Mouse (Mus musculus): ENCODE measurements around the gene Nrip1.

Gene Nrip1

GRCm38 (mm10) chr16:76275584-76275983, 98.0 kb downstream of the Nrip1 start:
- DNase-seq: no peak

- no peak for DNase-seq
These were observed 98.5 kb downstream of the Nrip1 start for GRCm38 (mm10) chr16:76275166-76275565.

- no peak for DNase-seq
These were observed 106.9 kb downstream of the Nrip1 start for GRCm38 (mm10) chr16:76266635-76267268.

DNA sequence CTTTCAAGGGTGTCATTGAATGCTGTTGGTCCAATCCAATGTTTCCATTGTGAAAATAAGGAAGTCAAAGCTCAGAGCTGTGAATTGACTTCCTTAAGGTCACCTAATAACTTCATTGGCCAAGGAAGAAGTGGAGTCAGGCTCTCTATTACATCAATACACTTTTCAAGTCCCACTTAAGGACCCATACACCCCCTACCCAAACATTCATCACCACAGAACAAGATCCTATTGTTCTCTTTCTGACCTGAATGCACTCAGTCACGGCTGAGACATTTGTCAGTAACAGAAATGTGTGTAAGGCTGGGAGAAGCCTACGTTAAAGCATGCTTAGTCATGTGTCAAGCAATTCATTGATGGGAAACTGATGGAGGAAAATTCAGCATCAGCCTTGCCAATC, 107.8 kb downstream of the Nrip1 start:
- no peak for DNase-seq

- DNase-seq: no peak
These were observed 108.3 kb downstream of the Nrip1 start for GRCm38 (mm10) chr16:76265301-76265700.

DNA sequence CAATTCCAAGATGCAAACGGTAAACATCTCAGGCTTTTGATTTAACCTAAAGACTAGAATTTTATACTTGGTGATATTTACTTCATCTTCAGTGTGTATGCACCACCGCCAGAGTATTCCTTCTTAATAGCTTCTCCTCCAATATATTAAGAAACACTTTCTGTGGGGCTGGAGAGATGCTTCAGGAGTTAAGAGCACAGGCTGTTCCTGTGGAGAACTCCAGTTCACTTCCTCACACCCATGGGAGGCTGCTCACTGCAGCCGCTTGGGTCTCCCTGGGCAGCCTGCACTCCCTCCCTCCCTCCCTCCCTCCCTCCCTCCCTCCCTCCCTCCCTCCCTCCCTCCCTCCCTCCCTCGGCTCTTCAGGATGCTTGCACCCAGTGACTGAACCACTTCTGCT, 110.2 kb downstream of the Nrip1 start:
- no peak for DNase-seq

GRCm38 (mm10) chr16:76260296-76260695, 113.3 kb downstream of the Nrip1 start:
- DNase-seq: no peak

- peak in 1 of 2 experiments; percentile 37 for DNase-seq
These were observed 121.8 kb downstream of the Nrip1 start for GRCm38 (mm10) chr16:76251826-76252225.

- no peak for DNase-seq
These were observed 124.1 kb downstream of the Nrip1 start for GRCm38 (mm10) chr16:76249345-76250091.

DNA sequence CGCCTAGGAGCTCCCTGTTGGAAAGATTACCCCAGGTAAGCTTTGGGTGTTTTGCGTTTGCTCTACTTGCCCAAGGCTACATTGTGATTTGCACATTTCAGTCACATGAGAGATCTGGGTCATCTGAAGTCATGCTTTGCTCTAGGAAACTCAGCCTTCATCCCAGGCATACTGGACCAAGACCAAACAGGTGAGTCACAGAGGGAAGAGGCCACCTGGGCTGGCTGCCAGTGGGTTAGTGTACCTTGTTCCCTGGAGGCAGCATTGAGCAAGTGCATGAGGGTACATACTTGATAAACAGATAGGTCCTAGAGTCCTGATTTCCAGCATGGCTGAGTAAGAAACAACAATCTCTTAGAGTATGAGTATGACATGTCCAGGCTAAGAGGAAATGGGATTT, 130.8 kb downstream of the Nrip1 start:
- DNase-seq: peak; percentile 76 to 86

- DNase-seq: no peak
These were observed 132.4 kb downstream of the Nrip1 start for GRCm38 (mm10) chr16:76241266-76241665.

DNA sequence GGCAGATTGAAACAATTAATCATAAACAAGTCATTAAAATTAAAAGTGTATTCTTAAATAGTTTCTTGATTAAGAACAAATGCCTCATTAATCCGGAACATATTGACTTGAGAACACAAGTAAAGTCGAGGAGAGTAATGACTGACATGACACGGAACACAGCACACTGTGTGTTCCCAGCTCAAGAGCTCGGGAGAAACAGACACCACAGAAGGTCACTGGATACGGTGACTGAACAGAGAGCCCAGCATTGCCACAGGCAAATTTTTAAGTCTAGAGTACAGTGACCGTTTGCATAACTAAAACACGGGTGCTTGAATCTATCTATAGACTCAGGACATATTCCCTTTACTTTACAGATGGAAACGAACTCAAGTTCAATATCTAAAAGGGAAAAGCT, 134.3 kb downstream of the Nrip1 start:
- DNase-seq: peak; percentile 19 to 59

GRCm38 (mm10) chr16:76238784-76239183, 134.8 kb downstream of the Nrip1 start:
- DNase-seq: no peak

Data from kidney, postnatal 25 days (tissue).